Mouse (Mus musculus): ENCODE data around the gene Nav3. TPM values are rescaled to one million over a fixed set of nuclear protein-coding genes. Genes with fewer than 3 reads are reported as not detected.

Gene Nav3
- polyA plus RNA-seq, 1 experiment from 2014 or later = 10.5 TPM

DNA sequence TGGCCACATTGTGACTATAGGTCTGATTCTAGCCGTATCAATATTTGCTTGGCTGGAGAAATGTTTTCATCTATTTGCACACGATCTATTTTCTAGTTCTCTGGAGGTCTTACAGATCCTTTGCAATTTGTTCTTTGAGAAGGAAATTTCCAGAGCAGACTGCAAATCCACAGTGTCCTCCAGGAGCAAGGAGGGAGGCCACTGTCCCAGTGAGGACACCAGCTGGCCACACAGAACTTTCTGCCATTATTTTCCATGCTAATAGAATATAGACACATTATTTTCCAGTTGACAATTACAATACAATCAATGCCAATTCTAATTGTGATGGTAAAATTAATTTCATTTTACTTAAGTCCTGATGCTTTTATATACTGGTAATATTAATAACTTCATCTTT is 783.1 kb downstream of the Nav3 start:
- H3K36me3 ChIP-seq (ENCODE audit: control insufficient read depth, insufficient read depth, low read length) = no peaks in the 10 kb centered on the region
- no peak for ATAC-seq (ENCODE audit: insufficient read depth, low FRiP score, low TSS enrichment)
- no peak overlapping the region for H3K4me2 ChIP-seq (ENCODE audit: low read depth)
- DNase-seq (ENCODE audit: low spot score) = no peak
- H3K27ac ChIP-seq (ENCODE audit: low read depth, low read length) = no peak overlapping the region
- no peak overlapping the region for H3K4me3 ChIP-seq (ENCODE audit: low read depth, low read length)
- H3K9me3 ChIP-seq (ENCODE audit: control insufficient read depth, low read length) = no peaks in the 10 kb centered on the region
- H3K9ac ChIP-seq (ENCODE audit: low read length) = no peak overlapping the region
- H3K4me1 ChIP-seq (ENCODE audit: control insufficient read depth, insufficient read depth, low read length) = no peaks in the 10 kb centered on the region
- H3K27me3 ChIP-seq (ENCODE audit: control insufficient read depth, insufficient read depth, low read length) = no peaks in the 10 kb centered on the region
- 85% methylated on average over 2 of the region's 2 CpGs for WGBS

DNA sequence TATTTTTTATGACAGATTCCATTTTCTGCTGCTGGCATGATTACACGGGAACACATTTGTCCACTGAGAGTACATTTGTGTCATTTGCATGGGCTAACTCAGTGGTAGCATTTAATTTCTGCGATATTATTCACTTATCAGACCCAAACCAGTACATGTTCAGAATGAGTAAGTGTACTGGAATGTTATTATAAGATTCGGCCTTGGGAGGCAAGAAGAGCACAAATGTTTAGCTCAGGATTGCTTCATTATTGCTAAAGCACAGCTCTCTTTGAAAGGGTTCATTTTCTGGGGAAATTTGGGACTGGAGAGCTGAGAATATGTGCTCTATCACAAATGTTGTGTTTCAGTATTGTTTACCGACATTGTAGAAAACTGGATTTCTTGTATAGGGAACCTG is 788.6 kb downstream of the Nav3 start:
- 86% methylated on average over 4 of the region's 4 CpGs for WGBS
- Histone ChIP-seq H3K9me3 (ENCODE audit: control insufficient read depth, low read length) (no peaks in the 10 kb centered on the region), H3K9ac (ENCODE audit: low read length) (no peak overlapping the region), H3K4me3 (ENCODE audit: low read depth, low read length) (no peak overlapping the region), H3K27ac (ENCODE audit: low read depth, low read length) (no peak overlapping the region), H3K4me2 (ENCODE audit: low read depth) (no peak overlapping the region), H3K36me3 (ENCODE audit: control insufficient read depth, insufficient read depth, low read length) (no peaks in the 10 kb centered on the region), H3K27me3 (ENCODE audit: control insufficient read depth, insufficient read depth, low read length) (no peaks in the 10 kb centered on the region), H3K4me1 (ENCODE audit: control insufficient read depth, insufficient read depth, low read length) (no peaks in the 10 kb centered on the region)
- DNase-seq (ENCODE audit: low spot score) = no peak
- ATAC-seq (ENCODE audit: insufficient read depth, low FRiP score, low TSS enrichment) = no peak

- H3K27me3 ChIP-seq (ENCODE audit: control insufficient read depth, insufficient read depth, low read length) = no peaks in the 10 kb centered on the region
- H3K4me2 ChIP-seq (ENCODE audit: low read depth) = no peak overlapping the region
- no peaks in the 10 kb centered on the region for H3K4me1 ChIP-seq (ENCODE audit: control insufficient read depth, insufficient read depth, low read length)
- WGBS = 38% methylated on average over 14 of the region's 14 CpGs
- no peaks in the 10 kb centered on the region for H3K36me3 ChIP-seq (ENCODE audit: control insufficient read depth, insufficient read depth, low read length)
- ATAC-seq (ENCODE audit: insufficient read depth, low FRiP score, low TSS enrichment) (peak; percentile 72), DNase-seq (ENCODE audit: low spot score) (peak; percentile 82)
- no peak overlapping the region for H3K9ac ChIP-seq (ENCODE audit: low read length)
- no peak overlapping the region for H3K27ac ChIP-seq (ENCODE audit: low read depth, low read length)
- H3K9me3 ChIP-seq (ENCODE audit: control insufficient read depth, low read length) = no peaks in the 10 kb centered on the region
- no peak overlapping the region for H3K4me3 ChIP-seq (ENCODE audit: low read depth, low read length)
Measured at GRCm38 (mm10) chr10:109664629-109665317, 791.2 kb downstream of the Nav3 start.

- no peaks in the 10 kb centered on the region for H3K36me3 ChIP-seq (ENCODE audit: control insufficient read depth, insufficient read depth, low read length)
- H3K27me3 ChIP-seq (ENCODE audit: control insufficient read depth, insufficient read depth, low read length) = no peaks in the 10 kb centered on the region
- H3K9ac ChIP-seq (ENCODE audit: low read length) = no peak overlapping the region
- H3K9me3 ChIP-seq (ENCODE audit: control insufficient read depth, low read length) = no peaks in the 10 kb centered on the region
- H3K4me2 ChIP-seq (ENCODE audit: low read depth) = no peak overlapping the region
- no peak overlapping the region for H3K4me3 ChIP-seq (ENCODE audit: low read depth, low read length)
- no peak overlapping the region for H3K27ac ChIP-seq (ENCODE audit: low read depth, low read length)
- no peaks in the 10 kb centered on the region for H3K4me1 ChIP-seq (ENCODE audit: control insufficient read depth, insufficient read depth, low read length)
- no peak for DNase-seq (ENCODE audit: low spot score)
- 79% methylated on average over 7 of the region's 7 CpGs for WGBS
- ATAC-seq (ENCODE audit: insufficient read depth, low FRiP score, low TSS enrichment) = no peak
Measured at GRCm38 (mm10) chr10:109651516-109651915, 804.5 kb downstream of the Nav3 start.

GRCm38 (mm10) chr10:109643598-109643997 is 812.4 kb downstream of the Nav3 start:
- DNase-seq (ENCODE audit: low spot score) = no peak
- 93% methylated on average over 3 of the region's 3 CpGs for WGBS
- Histone ChIP-seq H3K27me3 (ENCODE audit: control insufficient read depth, insufficient read depth, low read length) (no peaks in the 10 kb centered on the region), H3K4me2 (ENCODE audit: low read depth) (no peak overlapping the region), H3K4me1 (ENCODE audit: control insufficient read depth, insufficient read depth, low read length) (no peaks in the 10 kb centered on the region), H3K4me3 (ENCODE audit: low read depth, low read length) (no peak overlapping the region), H3K9me3 (ENCODE audit: control insufficient read depth, low read length) (no peaks in the 10 kb centered on the region), H3K27ac (ENCODE audit: low read depth, low read length) (no peak overlapping the region), H3K36me3 (ENCODE audit: control insufficient read depth, insufficient read depth, low read length) (no peaks in the 10 kb centered on the region), H3K9ac (ENCODE audit: low read length) (no peak overlapping the region)
- ATAC-seq (ENCODE audit: insufficient read depth, low FRiP score, low TSS enrichment) = no peak

GRCm38 (mm10) chr10:109641806-109642205 is 814.2 kb downstream of the Nav3 start:
- no peak overlapping the region for H3K27ac ChIP-seq (ENCODE audit: low read depth, low read length)
- H3K9me3 ChIP-seq (ENCODE audit: control insufficient read depth, low read length) = no peaks in the 10 kb centered on the region
- no peak overlapping the region for H3K4me2 ChIP-seq (ENCODE audit: low read depth)

GRCm38 (mm10) chr10:109637702-109638101 is 818.3 kb downstream of the Nav3 start:
- H3K36me3 ChIP-seq (ENCODE audit: control insufficient read depth, insufficient read depth, low read length) = no peaks in the 10 kb centered on the region
- no peak overlapping the region for H3K4me2 ChIP-seq (ENCODE audit: low read depth)
- ATAC-seq (ENCODE audit: insufficient read depth, low FRiP score, low TSS enrichment) (peak; percentile 42; the same call in 1 of the 2 replicates), DNase-seq (ENCODE audit: low spot score) (no peak)
- no peaks in the 10 kb centered on the region for H3K27me3 ChIP-seq (ENCODE audit: control insufficient read depth, insufficient read depth, low read length)
- H3K9ac ChIP-seq (ENCODE audit: low read length) = no peak overlapping the region
- H3K27ac ChIP-seq (ENCODE audit: low read depth, low read length) = no peak overlapping the region
- no peaks in the 10 kb centered on the region for H3K9me3 ChIP-seq (ENCODE audit: control insufficient read depth, low read length)
- no peak overlapping the region for H3K4me3 ChIP-seq (ENCODE audit: low read depth, low read length)
- 70% methylated on average over 16 of the region's 16 CpGs for WGBS
- no peaks in the 10 kb centered on the region for H3K4me1 ChIP-seq (ENCODE audit: control insufficient read depth, insufficient read depth, low read length)

More at GRCm38 (mm10) chr10:109641806-109642205, 814.2 kb downstream of the Nav3 start:
- no peak overlapping the region for H3K9ac ChIP-seq (ENCODE audit: low read length)
- no peaks in the 10 kb centered on the region for H3K36me3 ChIP-seq (ENCODE audit: control insufficient read depth, insufficient read depth, low read length)
- H3K4me1 ChIP-seq (ENCODE audit: control insufficient read depth, insufficient read depth, low read length) = no peaks in the 10 kb centered on the region
- no peak overlapping the region for H3K4me3 ChIP-seq (ENCODE audit: low read depth, low read length)
- no peaks in the 10 kb centered on the region for H3K27me3 ChIP-seq (ENCODE audit: control insufficient read depth, insufficient read depth, low read length)
- 71% methylated on average over 7 of the region's 7 CpGs for WGBS
- ATAC-seq (ENCODE audit: insufficient read depth, low FRiP score, low TSS enrichment) (no peak), DNase-seq (ENCODE audit: low spot score) (no peak)

All from neural tube, embryonic 11.5 days (tissue).